Mouse (Mus musculus): Measurements from ENCODE around the gene Rasgef1b.
A peak's percentile ranks its signal among the peaks of the same experiment; 100 is the strongest.

Rasgef1b gene

DNA sequence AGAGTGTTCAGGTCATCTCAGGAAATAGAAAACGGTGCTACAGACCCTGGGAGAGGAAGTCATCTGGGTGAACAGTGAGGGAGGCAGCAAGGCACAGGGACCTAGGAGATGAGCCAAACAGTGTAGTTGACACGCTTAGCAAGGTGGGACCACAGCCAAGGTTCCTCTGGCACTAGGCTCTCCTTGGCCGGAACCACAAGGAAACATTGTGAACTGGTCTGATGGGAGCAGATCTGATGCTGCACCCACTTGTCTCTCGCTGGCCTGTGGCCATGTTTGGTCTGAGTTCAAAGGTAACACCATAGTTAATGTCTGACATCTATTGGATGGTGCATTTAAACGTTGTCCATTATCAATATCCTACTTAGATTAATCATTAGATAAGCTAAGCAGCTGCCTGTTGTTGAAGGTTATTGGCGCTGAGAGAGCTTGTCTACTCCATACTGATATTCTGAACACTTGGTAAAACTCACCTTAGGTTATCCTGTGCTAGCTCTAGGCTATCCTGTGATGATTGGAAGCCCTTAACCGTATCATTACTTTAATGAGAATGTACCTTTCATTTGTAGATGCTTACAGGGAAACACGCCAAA is 380.5 kb downstream of the Rasgef1b start:
- DNase-seq, result peak in 1 of 2 experiments; percentile 20

DNA sequence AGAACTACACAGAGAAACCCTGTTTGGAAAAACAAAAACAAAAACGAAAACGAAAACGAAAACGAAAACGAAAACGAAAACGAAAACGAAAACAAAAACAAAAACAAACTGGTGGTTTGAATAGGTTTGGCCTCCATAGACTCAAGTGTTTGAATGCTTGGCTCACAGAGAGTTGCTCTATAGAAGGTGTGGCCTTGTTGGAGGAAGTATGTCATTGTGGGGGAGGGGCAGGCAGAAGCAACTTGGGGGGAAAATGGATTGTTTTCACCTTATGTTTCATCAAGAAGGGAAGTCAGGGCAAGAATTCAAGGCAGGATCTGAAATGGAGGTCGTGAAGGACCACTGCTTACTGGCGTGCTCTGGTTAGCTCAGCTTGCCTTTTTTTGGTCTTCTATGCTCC is 386.3 kb downstream of the Rasgef1b start:
- DNase-seq, result no peak

DNA sequence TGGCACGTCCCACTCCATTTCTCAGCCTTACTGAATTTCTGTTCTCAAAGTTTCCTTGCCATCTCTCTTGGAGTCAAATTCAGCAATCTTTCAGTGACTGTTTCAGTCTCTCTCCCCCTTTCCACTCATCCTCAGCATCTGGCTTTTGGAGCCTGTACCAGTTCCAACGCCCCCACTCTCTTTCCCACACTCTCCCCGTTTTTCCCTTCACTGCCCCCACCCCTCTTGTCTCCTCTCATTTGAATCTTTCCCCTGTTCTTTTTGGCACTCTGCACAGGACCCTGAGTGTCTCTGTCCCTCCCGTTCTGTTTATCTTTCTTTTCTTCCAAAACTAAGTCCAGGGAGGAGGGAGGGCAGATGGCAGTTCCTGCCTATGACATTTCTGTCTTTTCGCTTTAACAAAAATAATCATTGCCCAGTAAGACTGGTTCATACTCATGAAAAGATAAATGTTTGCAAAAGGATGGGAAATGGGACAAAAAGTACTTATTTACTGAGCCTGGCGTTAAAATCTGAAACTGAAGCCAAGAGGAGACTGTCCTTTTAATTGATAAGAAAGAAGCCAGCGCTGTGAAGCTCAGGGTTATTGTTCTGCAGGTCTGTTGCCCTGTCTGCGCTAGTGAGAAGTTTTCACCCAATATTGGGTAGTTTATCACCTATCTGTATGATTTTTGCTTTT is 388.4 kb downstream of the Rasgef1b start:
- no peak for DNase-seq

DNA sequence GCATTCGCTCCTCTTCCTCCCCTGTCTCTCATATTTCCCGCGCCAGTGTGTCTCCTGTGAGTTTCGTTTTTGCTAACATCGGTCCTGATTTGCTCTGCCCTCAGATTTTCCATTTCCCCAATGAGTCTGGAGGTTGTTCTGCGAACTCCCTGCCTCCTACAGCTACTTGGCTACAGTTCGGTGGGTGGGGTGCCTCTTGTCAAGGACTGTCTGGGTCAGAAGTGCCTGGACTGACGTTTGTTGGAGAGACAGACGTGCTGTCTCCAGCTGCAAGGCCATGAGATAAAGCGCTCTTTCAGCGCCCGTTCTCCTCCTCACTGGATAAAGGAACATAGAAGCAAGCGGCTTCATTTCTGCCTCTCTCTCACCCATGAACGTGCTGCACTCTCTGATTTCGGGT is 389.1 kb downstream of the Rasgef1b start:
- DNase-seq, result peak; percentile 38 to 57

DNA sequence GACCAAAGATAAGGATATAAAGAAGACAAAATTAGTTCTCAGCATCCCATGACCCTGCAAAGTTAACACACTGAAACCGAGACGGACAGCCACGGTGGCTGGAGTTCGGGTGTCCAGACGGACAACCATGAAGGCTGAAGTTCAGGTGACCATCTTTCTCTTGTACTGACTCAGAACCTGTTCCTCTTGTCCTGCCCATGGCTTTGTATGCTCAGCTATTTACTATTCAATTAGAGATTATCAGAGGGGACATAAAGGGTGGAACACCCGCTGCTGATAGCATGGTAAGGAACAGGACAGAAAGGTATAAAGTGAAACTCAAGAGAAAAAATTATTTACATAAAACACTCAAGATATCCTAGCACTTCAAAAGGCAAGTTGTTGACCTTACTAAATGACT is 390.0 kb downstream of the Rasgef1b start:
- DNase-seq, result no peak

DNA sequence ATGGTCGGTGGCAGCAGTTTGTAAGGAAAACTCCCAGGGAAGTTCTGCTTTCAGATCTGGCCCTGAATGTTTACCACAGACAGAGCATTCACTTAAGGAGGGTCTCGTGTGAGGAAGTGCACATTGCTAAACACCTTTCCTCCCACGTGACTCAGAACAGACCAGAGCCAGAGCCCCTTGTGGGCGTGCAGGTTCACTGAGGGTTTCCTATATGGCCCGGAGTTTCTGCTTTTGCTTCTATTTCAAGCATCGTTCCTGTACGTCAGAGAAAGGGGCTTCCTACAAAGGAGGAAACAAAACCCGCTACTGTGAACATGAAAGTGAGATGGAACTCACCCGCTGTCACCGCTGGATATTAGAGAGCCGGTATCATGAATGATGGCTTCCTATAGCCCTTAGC is 392.4 kb downstream of the Rasgef1b start:
- DNase-seq, result no peak

DNA sequence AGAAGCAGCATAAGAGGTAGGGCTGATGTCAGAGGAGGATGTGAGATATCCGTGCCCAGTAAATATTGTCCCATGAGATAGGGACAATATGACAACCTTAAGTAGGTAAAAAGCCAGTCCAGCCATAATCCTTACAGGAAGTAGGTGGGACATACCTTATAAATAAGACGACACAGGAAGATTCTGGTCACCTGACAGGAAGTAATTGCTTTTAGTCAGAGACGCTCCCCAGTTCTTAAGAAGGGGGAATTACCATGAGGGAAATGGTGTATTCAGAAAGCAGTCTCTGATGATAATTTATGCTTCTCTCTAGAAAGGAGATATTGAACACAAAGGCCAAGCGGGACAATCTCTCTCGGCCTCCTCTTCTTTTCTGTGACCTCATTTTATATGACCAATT is 394.8 kb downstream of the Rasgef1b start:
- no peak for DNase-seq

DNA sequence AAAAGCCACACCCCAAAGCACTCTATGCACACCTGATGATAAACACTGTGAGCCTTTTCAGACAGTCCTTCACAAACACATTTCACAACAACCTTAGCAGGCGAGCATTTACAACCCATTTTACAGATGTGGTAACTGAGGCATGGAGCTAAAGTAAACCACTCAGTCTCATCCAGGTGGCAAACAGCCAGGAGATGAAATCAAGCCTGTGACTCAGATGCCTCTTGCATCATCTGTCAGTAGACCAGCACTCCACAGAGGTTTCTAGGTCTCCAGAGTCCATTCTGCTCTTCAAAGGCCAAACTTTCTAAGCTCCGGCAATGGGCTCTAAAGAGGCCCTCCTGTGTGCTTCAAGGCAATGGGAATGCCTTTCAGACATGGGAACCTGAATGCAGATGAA is 396.8 kb downstream of the Rasgef1b start:
- no peak for DNase-seq

DNA sequence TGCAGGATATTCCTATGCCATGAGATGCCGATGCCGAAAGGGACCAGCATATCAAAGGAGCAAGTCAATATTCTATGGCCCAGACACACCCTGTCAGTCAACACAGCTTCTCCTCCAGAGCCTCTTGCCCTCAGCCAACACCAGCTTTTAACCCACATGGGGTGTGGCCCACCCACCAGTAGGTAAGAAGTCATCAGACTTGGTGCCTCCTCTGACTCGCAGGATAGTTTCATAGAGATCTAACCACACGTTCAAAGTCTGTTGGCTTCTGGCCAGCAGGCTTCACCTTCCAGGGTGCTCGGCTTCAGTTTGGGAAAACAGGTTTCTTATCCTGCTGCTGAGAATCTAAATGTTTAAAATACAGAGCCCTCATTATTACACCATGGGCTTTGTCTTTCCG is 399.8 kb downstream of the Rasgef1b start:
- peak in 1 of 2 experiments; percentile 30 for DNase-seq

DNA sequence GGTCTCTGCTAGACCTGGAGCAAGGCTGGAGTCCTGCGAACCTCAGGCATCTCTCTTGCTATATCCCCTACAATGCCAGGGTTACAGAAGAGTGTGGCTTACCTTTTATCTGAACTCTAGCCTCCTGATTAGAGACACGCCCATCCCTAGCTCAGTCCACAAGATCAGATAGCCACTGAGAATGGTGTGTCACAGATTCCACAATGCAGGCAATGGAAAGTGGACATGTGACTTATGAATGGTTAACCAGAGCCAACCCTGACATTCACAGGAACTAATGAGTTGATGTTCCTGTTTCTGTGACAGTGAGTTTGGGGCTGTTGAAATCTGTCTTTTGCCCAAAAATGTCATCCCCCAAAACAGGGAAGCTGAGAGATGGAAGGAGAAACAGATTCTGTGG is 401.8 kb downstream of the Rasgef1b start:
- no peak for DNase-seq

DNA sequence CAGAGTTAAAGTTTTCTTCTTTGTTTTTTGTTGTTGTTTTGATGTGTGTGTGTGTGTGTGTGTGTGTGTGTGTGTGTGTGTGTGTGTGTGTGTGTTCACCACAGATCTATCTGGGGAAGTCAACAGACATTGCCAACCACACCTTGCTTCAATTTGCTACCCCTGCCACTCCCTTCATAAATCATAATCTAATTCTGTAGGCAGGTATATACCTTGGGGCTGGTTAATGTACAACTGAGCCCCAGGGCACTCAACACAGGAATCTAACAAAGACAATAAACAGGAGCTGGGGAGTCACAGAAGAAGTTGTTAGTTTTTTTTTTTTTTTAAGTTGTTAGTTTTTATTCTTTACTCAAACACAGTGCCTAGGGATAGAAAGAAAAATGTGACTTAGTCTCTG is 403.6 kb downstream of the Rasgef1b start:
- DNase-seq, result no peak

DNA sequence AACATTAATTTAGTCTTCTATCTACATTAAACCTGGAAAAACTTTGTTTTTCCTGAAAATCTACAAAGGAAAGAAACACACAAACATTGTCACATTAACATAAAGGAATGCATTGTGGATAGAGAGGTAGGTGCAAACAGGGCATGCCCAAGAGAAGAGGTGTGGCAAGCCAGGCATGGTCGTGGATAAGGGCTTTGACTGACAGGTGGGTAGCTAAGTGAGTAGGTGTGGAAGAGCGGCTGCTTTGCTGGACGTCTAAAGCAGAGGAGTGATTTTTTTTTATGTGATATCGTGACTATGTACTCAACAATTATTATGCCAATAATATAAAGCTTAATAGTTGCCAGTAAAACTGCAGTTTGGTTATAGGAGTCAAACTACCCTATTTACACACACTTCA is 408.1 kb downstream of the Rasgef1b start:
- DNase-seq, result no peak

DNA sequence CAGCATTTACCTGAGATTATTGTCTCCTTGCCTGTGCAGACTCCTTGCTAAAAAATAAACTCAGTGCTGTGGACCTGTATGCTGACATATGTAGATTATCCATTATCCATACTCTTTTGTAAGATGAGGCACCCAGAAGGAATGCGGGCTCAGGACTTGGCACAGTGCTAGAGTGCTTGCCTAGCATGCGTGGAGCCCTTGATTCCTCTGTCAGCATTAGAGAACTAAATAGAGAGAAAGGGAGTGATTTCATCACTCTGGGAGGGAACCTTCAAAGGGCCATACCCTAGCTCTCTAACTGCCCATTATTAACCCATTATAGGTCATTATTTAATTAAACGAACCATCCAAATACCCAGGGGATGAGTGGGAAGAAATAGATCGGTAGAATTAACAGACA is 430.9 kb downstream of the Rasgef1b start:
- no peak for DNase-seq

DNA sequence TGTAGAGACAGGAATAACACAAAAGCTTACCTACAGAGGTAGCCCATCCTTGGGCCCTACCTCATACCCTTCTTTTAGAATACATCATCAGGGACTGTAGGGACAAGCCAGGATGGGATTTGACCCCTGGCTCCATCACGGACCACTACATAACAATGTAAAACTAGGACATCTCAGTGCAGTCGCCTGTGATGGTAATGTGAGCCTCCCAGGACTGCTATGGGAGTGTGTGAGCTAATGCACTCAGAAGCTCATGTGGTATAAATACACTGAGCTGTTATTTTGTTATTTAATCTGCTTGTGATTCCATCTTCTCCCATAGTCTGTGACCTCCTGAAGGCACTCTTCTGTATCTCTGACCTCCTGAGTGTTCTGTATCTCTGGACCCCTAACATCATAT is 432.5 kb downstream of the Rasgef1b start:
- DNase-seq, result no peak

DNA sequence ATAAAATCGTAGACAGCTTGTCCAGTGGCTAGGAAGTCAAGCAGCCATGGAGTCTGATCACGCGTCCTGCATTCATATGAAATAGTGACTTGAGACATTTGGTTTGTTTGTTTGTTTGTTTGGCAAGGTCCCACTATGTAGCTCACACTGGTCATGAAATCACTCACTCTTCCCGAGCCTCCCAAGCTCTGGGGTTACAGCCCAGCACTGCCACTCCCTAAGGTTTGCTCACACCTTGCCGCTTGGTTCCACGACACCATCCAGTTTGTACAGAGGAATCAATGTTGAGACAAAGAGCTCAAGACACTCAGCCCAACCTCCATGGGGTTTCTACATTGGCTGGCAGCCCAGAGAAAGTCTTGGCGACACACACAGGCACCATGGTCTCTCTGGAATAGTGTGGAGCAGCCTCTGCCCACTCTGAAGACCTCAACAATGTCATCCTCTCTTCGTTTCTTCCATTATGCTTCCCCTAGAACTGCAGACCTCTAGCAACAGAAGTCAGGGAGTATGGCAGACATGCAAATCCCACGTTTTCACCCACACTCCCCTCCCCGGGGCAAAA is 436.5 kb downstream of the Rasgef1b start:
- DNase-seq, result no peak

DNA sequence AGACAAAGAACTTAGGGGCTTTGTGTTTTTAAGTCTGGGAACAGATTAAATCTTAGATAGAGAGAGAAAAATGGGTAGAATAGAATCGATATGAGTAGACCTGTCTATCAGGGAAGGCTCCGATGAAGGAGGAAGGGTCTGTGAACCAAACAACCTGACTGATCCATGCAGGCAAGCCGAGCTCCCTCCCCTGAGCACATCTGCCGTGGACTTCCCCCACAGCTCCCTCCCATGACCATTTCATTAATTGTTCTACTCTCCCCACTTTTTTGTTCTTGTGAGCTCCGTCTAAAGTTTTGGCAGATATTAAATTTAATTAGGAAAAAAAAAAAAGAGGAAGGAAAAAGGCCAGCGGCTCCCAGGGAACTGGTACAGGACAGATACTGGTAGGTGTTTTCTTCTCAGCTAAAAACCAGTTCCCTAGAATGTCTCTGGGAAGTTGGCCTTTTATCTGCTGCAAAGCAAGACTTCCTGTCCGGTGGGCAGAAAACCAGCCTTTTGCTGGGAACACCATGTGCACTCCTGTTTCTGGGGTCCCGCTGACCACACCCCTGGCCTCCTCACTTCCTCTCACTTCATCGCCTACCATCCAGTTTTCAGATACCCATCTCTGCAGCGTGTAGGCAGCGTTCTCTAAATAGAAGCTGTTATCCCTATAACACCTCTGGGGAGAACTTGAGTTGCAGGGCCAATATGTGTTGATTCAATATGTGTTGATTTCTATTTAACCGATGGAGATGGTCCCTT is 437.6 kb downstream of the Rasgef1b start:
- DNase-seq, result no peak

DNA sequence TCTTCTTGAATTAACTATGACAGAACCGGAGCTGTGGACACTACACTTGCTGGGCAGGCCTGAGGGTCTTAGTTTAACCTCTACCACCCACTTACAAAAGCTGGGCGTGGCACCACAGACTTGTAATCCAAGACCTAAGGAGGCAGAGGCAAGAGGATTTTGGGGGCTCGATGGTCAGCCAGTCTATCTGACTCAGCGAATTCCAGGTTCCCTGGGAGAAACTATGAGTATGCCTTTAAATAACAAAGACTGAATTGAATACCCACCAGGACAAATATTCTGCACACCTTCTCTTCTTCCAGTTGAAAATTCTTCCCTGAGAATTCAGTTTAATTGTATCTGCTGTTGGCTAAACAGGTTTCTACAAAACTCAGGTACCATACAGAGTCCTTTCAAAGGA is 440.6 kb downstream of the Rasgef1b start:
- no peak for DNase-seq

DNA sequence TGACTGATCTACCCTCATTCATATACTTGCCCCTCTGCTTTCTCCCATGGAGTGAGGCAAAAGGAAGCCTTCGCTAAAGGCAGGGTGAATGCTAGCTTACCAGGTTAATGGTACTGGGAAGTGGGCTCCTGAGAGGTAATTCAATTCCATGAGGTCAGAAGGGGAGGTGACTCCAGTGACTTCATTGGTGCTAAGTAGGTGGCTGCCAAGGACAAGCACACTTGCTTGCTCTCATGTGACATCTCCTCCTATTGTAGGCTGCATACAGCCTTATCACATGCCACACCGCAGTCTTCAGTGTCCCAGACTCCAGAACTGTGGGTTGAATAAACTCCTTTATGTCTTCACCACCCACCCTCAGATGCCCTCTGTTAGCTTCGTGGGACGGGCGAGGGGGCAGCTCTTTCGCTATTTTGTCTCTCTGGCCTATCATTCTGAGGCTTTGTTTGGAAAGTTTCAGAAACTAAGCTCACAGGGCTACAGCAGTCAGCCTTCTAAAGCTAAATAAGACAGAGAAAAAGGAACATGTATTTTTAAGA is 441.1 kb downstream of the Rasgef1b start:
- DNase-seq, result no peak

DNA sequence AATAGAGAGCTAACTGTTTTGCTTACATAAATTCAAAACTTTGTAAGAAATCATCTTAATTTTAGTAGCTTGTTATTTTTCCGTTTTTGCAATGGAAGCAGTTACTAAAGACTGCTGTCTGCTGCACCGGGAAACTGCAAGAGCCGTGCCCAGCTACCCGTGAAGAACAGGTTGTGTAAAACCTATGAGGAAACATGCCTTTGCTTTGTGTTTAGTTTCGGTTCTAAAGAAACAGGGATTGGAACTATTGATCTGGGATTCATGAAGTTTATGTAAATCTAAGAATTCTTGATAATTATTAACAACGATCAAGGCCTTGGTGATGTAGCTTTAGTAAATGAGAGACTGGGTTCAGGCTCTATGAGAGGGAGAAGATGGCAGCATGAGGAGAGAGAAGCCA is 442.3 kb downstream of the Rasgef1b start:
- no peak for DNase-seq

DNA sequence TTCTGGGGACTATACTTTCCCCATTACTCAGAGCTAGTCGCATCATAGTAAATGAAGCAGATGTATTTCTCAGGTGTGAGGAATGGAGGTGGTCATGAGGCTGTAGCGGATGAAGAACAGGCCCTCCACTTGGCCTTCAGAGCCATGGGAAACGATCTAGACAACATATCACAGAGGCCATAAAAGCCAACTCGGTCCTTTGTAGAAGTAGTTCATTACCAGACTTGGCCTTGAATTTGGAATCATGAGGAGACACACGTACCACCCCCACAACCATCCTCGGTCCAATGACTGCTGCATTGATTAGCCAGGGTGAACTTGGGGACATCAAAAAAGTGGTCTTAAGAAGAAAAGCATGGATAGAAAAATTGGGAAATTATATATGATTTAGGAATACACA is 442.8 kb downstream of the Rasgef1b start:
- no peak for DNase-seq

DNA sequence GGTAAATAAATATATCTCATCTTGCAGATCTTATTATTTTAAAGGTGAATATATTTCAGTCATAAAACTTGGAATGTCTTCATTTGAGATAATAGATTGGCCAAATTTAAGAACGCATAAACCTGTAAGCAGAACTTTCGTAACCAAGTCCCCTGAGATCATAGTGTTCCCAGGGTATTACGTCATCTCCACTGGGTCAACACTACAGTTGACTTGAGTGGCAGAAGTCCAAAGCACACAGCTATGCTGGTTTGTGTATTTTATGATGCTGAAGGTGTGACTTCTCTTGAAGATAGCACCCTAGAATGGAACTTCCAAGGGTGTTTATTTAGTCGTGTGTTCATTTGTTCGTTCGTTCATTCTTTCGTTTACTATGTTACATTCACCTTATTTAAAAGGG is 444.5 kb downstream of the Rasgef1b start:
- no peak for DNase-seq

DNA sequence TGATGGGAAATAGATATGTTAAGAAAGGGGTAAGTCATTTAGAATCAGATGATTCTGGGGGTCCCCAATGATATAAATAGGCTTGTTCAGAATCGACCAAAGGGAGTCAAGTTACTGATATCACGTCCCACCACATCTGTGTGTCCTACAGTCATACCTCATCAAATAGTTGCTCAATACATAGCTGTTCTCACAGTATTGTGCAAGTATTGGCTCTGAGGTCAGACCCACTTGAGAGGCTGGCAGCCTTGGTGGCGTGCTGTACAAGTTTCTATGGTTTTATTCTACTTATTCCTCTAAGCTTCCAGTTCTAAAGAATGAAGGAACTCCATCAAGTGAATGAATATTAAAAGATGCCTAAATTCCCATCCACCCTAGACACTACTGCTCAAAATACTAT is 445.2 kb downstream of the Rasgef1b start:
- no peak for DNase-seq

DNA sequence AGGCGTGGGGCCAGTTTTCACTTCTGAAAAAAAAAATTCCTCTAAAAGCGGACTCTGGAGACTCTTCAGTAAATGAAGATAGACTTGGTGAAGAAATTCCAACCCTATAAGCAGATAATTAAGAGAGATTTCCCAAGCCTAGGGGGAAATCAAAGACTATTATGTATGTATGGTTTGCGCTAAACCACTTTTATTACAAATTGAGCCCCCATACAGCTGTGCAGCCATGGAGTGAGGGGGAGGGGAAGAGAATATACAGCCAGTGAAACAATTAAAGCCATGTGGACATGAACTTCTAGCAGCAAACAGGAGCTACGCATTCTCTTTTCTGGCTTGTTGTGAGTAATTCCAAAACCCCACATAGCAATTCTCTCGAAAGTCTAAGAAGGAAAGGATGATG is 448.3 kb downstream of the Rasgef1b start:
- DNase-seq, result no peak

All from kidney, postnatal 4 days (tissue).